Mouse (Mus musculus) lung, adult 2 months (tissue): ENCODE data around the gene Mul1. TPM values are rescaled to one million over a fixed set of nuclear protein-coding genes. Genes with fewer than 3 reads are reported as not detected.

Source experiments
- DNase-seq: peaks from one replicate; pipeline ENCODE4 v3.0.0; 2022
- H3K4me1 ChIP-seq: fragments of 200-500 bp; 2 replicates; pipeline ENCODE4 v1.6.1; 2011; ENCODE audit warnings: low read length; ENCODE audit not compliant: control insufficient read depth, insufficient read depth
- H3K4me3 ChIP-seq: fragments of 200-500 bp; replicated peaks from 2 replicates; pipeline ENCODE3; 2011; ENCODE audit warnings: low read depth, mild to moderate bottlenecking, control low read depth, low read length; ENCODE audit errors: extremely low read depth
- CTCF ChIP-seq: fragments of 200-500 bp; IDR thresholded peaks from 2 replicates; pipeline ENCODE4 v1.5.1; 2011; ENCODE audit warnings: mild to moderate bottlenecking, low read length, control low read depth; ENCODE audit not compliant: insufficient read depth
- POLR2A ChIP-seq: fragments of 200-500 bp; IDR thresholded peaks from 2 replicates; pipeline ENCODE4 v1.6.1; 2011; ENCODE audit warnings: low read depth, mild to moderate bottlenecking, control low read depth, low read length, borderline replicate concordance; ENCODE audit errors: extremely low read depth
- WGBS: fragments of 180-500 bp; shearing (Covaris S2); methylation state at CpG from one replicate; pipeline ENCODE4 v1.1.7; 2018; 5-methylcytosine and 5-hydroxymethylcytosine counted together
- polyA plus RNA-seq: library from polyadenylated mRNA; depleted of rRNA; stranded (reverse); fragments of >200 nt; gene quantifications from 2 replicates; pipeline ENCODE4 v1.2.3, GENCODE M21; 2012; rRNA removed

The Mul1 gene
- polyA plus RNA-seq, 1 experiment, result 16.5 TPM

DNA sequence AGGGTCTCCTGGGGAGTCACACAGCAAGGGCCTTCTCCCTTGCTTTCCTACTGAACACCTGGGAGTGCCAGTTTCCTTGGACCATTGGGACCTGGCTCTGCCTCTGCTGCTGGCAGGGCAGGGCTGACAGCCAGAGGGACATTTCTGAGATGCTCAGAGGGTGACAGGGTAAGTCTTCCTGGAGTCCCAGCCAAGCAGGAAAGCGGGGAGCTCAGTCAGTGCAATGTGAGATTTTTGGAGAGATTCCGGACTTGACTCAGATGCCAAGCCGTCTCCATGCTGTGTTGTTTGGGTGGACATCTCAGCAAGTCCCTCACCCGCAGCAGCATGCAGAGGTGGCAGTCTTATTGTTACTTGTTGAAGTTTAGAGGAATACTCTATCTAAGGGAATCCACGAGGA, 33.0 kb downstream of the Mul1 start:
- no peak for DNase-seq
- Histone ChIP-seq H3K4me3 (no peak overlapping the region), H3K4me1 (peaks cover 8% of the 10 kb centered on the region)
- TF ChIP-seq POLR2A (no peak), CTCF (no peak)
- WGBS, result 62% methylated on average over 5 of the region's 5 CpGs

DNA sequence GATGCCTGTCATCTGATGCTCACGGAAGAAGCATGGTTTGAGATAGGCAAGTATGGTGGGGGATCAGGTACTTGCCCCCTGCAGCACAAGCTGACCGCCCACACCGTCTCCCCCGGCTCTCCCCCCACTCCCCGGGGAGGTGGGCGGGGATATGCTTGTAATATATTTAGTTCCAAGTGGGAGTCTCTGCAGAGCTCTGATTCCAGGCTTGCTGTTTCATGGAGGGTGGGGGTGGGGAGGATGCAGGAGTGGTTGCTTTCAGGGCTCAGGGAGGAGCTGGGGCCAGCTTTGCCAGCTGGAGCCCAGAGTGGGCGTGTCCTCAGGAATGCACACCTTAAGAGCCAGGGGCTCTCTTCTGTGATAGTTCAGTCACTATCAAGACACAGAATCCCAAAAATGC, 34.6 kb downstream of the Mul1 start:
- no peak for DNase-seq
- WGBS, result 13% methylated on average over 7 of the region's 7 CpGs

DNA sequence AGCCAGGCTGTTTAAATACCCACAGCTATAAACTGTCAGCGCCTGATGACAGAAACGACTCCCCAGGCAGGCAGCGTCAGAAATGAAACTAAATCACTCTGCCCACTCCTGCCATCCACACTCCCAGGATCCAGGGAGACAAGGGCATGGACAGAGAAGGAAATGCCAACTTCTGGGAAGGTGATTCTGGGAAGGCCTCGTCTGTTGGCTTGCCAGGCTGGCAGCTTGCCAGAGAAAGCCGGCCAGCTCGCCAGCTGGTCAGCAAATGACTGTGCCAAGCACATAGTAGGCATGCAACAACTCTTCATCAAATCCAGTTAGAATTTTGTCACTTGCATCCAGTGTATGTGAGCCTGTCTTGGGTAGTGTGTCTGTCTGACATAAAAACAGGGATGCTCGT, 36.8 kb downstream of the Mul1 start:
- no peak for DNase-seq
- H3K4me1 ChIP-seq, result no peaks in the 10 kb centered on the region
- WGBS, result 25% methylated on average over 7 of the region's 7 CpGs
- TF ChIP-seq POLR2A (no peak), CTCF (no peak)
- H3K4me3 ChIP-seq, result no peak overlapping the region

More for the DNA sequence above, 34.6 kb downstream of the Mul1 start:
- Histone ChIP-seq H3K4me1 (peaks cover 6% of the 10 kb centered on the region), H3K4me3 (no peak overlapping the region)
- TF ChIP-seq POLR2A, result no peak

DNA sequence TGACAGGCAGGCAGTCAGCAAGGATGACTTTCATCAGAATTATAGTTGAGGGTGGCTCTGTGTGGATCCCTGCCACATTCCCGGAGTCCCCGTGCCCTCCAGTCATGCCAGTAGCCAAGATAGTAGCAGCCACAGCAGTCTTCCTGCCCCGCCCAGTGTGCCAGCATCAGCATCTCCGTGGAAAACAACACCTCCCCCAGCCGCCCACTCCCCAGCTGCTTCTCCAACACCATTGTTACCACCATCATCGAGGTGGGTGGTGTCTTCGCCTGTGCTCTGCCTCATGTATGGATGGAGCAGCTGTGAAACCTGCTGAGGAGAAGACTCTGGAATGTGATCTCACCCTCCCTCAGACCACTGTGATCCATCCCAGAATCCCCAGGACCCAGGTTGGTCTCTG, 45.1 kb downstream of the Mul1 start:
- no peak overlapping the region for H3K4me3 ChIP-seq
- WGBS, result 73% methylated on average over 7 of the region's 7 CpGs

DNA sequence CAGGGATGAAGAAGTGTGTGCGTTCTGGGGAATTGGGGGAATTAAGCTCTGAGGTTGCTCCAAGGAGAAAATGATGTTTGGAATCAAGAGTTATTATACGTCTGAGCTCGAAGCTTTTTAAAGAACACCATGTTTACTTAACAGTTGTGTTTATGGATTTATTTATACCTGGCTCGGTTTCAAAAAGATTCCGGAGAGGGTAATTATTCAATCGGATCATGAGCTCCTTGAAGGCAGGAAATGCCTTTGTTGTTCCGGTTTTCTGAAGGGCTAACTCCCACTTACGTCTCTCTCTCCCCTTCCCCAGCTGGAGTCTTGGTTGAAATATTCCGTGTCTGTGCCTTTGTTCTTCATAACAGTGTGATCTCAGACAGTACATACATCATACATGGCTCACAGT, 46.5 kb downstream of the Mul1 start:
- TF ChIP-seq CTCF (no peak), POLR2A (no peak)
- 17% methylated on average over 9 of the region's 9 CpGs for WGBS
- no peak for DNase-seq
- H3K4me1 ChIP-seq, result peaks cover 2% of the 10 kb centered on the region; the same call in 1 of the 2 replicates
- H3K4me3 ChIP-seq, result no peak overlapping the region

More for the DNA sequence above, 45.1 kb downstream of the Mul1 start:
- H3K4me1 ChIP-seq, result peaks cover 2% of the 10 kb centered on the region; the same call in 1 of the 2 replicates
- TF ChIP-seq CTCF (no peak), POLR2A (no peak)
- DNase-seq, result no peak

DNA sequence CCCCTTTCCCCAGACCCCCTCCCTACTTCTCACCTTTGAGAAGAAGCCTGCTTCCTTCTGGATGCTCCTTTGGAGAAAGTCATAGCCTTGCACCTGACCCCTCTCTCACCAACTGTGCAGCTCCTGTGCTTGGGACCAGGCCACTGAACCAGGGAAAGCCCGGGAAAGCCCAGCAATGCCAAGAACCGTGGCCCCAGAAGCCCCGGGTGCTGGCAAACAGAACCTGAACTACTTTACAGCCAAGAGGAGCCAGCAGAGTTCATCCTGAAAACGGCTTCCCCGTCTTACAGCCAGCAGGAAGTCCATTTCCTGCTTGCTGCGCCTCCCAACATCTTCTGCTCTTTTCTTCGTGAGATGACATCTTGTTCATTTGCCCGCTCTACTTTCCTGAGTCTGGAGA, 48.2 kb downstream of the Mul1 start:
- WGBS, result 23% methylated on average over 8 of the region's 8 CpGs
- Histone ChIP-seq H3K4me1 (peaks cover 2% of the 10 kb centered on the region; the same call in 1 of the 2 replicates), H3K4me3 (no peak overlapping the region)
- no peak for TF ChIP-seq POLR2A
- no peak for TF ChIP-seq CTCF
- DNase-seq, result no peak

DNA sequence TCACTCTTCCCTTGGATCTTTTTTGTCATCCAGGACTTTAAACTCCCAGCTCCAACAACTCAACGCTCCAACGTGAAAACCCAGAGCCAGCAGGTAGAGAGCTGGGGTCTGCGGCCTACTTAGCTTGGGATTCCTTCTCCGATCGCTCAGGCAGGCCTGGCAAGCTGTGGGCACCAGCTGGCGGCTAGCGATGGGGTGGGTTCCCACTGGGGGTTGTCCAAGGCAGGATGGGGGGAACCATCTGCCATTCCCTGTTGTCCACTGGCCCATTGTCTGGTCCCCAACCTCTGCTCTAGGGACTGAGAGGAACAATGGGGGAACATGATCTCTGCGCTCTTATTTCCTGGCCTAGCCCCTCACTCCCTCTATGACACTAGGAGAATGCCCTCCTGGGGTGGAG, 53.8 kb downstream of the Mul1 start:
- TF ChIP-seq POLR2A (no peak), CTCF (no peak)
- WGBS, result 79% methylated on average over 8 of the region's 8 CpGs
- no peak overlapping the region for H3K4me3 ChIP-seq
- no peak for DNase-seq
- H3K4me1 ChIP-seq, result no peaks in the 10 kb centered on the region

DNA sequence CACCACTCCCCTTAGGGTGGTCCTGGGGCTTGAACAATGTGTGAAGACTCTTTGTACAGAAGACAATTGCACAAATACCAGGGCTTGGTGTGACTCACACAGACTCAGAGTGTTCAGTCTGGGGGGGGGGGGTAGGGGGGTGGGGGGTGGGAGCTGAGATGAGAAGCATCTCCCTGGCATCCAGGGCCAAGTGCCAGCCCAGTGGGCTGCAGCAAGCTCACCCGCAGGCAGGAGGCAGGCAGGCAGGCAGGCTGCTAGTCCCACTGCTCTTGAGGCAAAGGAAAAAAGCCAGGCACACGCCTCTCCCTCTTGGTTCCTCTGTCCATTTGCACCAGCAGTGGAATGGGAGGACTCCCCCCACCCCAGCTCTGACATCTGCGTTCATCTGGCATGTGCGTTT, 56.6 kb downstream of the Mul1 start:
- Histone ChIP-seq H3K4me3 (no peak overlapping the region), H3K4me1 (no peaks in the 10 kb centered on the region)
- DNase-seq, result no peak
- no peak for TF ChIP-seq POLR2A
- TF ChIP-seq CTCF, result no peak
- WGBS, result 82% methylated on average over 4 of the region's 4 CpGs

Other genes starting within 250 kb of the Mul1 start
- 53.4 and 78.4 TPM in 2 replicates for gene Hp1bp3, start 218.4 kb upstream of the Mul1 start, polyA plus RNA-seq
- 0.22 and 0.28 TPM in 2 replicates for gene Sh2d5, start 184.3 kb upstream of the Mul1 start, polyA plus RNA-seq
- 0.70 and 0.91 TPM in 2 replicates for gene Kif17, start 184.2 kb upstream of the Mul1 start, polyA plus RNA-seq
- 194 and 198 TPM in 2 replicates for gene Ddost, start 129.9 kb upstream of the Mul1 start, polyA plus RNA-seq
- gene Pink1, start 108.4 kb upstream of the Mul1 start, polyA plus RNA-seq, result 178 and 182 TPM in 2 replicates
- 2.6 and 2.9 TPM in 2 replicates for gene Cda, start 66.7 kb upstream of the Mul1 start, polyA plus RNA-seq
- gene Fam43b, start 38.1 kb upstream of the Mul1 start, polyA plus RNA-seq, result not detected in 2 replicates
- 21.7 and 26.9 TPM in 2 replicates for gene Camk2n1, start 19.6 kb downstream of the Mul1 start, polyA plus RNA-seq
- 0.09 and 0.23 TPM in 2 replicates for gene Vwa5b1, start 201.2 kb downstream of the Mul1 start, polyA plus RNA-seq